Mouse (Mus musculus) kidney, embryonic 16.5 days (tissue): Measurements from ENCODE around the gene Hsd17b14. TPM values are rescaled to one million over a fixed set of nuclear protein-coding genes. Genes with fewer than 3 reads are reported as not detected.
A peak's percentile ranks its signal among the peaks of the same experiment; 100 is the strongest.
"Not testable (repeated sequence)": the region's sequence is repeated elsewhere in the genome, so short reads cannot be mapped to it uniquely, and the experiment has no call there.

Experiments
- ATAC-seq: fragments of 200-750 bp; cut with Nextera tagmentation; 2 replicates; pipeline ENCODE4 v1.8.0; 2017; ENCODE audit warnings: moderate TSS enrichment; ENCODE audit not compliant: low FRiP score, low TSS enrichment
- H3K27ac ChIP-seq: fragments of 300-500 bp; sonication (generic); 2 replicates; pipeline ENCODE4 v1.5.1; 2014; ENCODE audit warnings: low read length
- H3K27me3 ChIP-seq: fragments of 300-500 bp; sonication (generic); 2 replicates; pipeline ENCODE4 v1.6.1; 2014; ENCODE audit warnings: low read length, control low read depth, mixed read lengths; ENCODE audit not compliant: insufficient read depth
- H3K36me3 ChIP-seq: fragments of 300-500 bp; sonication (generic); 2 replicates; pipeline ENCODE4 v1.6.1; 2014; ENCODE audit warnings: low read length, control low read depth, mixed read lengths; ENCODE audit not compliant: insufficient read depth
- H3K4me1 ChIP-seq: fragments of 300-500 bp; sonication (generic); 2 replicates; pipeline ENCODE4 v1.6.1; 2014; ENCODE audit warnings: low read length, control low read depth, mixed read lengths; ENCODE audit not compliant: insufficient read depth
- H3K4me2 ChIP-seq: fragments of 300-500 bp; sonication (generic); replicated peaks from 2 replicates; pipeline ENCODE4 v1.6.1; 2014; ENCODE audit warnings: low read depth, low read length
- H3K4me3 ChIP-seq: fragments of 300-500 bp; sonication (generic); 2 replicates; pipeline ENCODE4 v1.5.1; 2014; ENCODE audit warnings: mild to moderate bottlenecking, low read length
- H3K9ac ChIP-seq: fragments of 300-500 bp; sonication (generic); replicated peaks from 2 replicates; pipeline ENCODE4 v1.6.1; 2014; ENCODE audit warnings: low read length
- H3K9me3 ChIP-seq: fragments of 300-500 bp; sonication (generic); 2 replicates; pipeline ENCODE4 v1.6.1; 2016; ENCODE audit warnings: low read length, control low read depth
- WGBS: fragments of 180-500 bp; shearing (Covaris S2); extraction: QIAGEN DNeasy Blood & Tissue Kit; methylation state at CpG from one replicate; pipeline ENCODE4 v1.1.7; 2014; 5-methylcytosine and 5-hydroxymethylcytosine counted together
- polyA plus RNA-seq: library from polyadenylated mRNA; unstranded; fragments of >200 nt; fragmentation: Nextera tagmentation; extraction: Ambion mirVana; gene quantifications from 2 replicates; pipeline ENCODE4 v1.2.1, GENCODE M21; 2015

Gene Hsd17b14
- polyA plus RNA-seq, 1 experiment from 2014 or later: 13.5 TPM

DNA sequence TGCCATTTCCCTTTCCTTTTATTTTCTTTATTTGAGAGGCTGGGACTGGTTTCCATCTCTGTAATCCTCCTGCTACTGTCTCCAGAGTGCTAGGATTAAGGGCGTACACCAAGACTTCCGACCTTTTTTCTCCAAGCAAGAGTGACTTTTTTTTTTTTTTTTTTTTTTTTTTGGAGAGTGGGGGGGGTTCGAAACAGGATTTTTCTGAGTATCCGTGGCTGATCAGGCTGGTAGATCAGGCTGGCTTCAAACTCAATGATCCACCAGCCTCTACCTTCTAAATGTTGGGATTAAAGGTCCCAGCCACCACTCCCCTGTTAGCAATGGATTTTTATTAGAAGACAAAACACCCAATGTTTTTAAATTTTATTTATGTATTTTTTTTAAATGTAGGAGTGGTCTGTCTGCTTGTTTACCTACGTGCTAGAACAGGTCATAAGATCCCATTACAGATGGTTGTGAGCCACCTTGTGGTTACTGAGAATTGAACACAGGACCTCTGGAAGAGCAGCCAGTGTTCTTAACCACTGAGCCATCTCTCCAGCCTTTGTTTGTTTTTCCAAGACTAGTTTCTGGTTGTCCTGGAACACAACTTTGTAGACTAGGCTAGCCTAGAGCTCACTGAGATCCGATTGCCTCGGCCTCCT lies 28.1 kb upstream of the Hsd17b14 start:
- Histone ChIP-seq H3K27ac (peak overlapping the region; percentile 85), H3K4me2 (peak overlapping the region; percentile 89), H3K9me3 (no peaks in the 10 kb centered on the region), H3K4me3 (peak overlapping the region; percentile 76), H3K9ac (peak overlapping the region; percentile 80), H3K27me3 (no peaks in the 10 kb centered on the region), H3K4me1 (peaks cover 52% of the 10 kb centered on the region), H3K36me3 (no peaks in the 10 kb centered on the region)
- WGBS: 21% methylated on average over 7 of the region's 7 CpGs
- no peak for ATAC-seq

DNA sequence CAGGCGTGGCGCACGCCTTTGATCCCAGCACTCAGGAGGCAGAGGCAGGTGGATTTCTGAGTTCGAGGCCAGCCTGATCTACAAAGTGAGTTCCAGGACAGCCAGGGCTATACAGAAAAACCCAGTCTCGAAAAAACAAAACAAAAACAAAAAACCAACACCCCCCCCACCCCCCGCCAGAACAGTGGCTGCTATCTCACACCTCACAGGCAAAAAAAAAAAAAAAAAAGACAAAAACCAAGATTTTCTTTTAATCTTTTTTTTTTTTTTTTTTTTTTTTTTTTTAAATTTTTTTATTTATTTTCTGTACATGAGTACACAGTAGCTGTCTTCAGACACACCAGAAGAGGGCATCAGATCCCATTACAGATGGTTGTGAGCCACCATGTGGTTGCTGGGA lies 27.5 kb upstream of the Hsd17b14 start:
- 91% methylated on average over 6 of the region's 6 CpGs for WGBS
- not testable (repeated sequence) for H3K9ac ChIP-seq, H3K4me3 ChIP-seq, H3K36me3 ChIP-seq, H3K27ac ChIP-seq, H3K27me3 ChIP-seq, ATAC-seq, H3K9me3 ChIP-seq
- 0 out of 2 replicates have a peak overlapping the region, but pooled peaks have one; percentile 89 for H3K4me2 ChIP-seq
- peaks cover 52% of the 10 kb centered on the region for H3K4me1 ChIP-seq

DNA sequence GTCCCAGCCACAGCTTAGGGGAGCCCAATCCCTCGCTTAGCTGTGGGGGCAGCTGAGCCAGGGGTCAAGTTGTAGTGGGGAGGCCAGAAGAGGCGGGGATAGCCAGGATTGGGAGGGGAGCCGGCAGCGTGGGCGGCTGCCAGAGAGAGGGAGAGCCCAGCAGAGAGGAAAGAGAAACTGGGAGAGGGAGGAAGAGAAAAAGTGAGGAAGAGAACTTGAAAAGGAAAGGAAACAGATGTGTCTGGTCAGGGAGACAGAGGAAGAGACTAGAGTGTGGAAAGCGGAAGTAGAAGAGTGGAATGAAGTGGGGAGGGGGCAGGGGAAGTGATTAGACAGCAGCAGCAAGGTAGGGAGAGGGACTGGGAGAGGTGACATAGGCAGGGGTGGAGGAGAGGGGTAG lies 25.2 kb upstream of the Hsd17b14 start:
- 5% methylated on average over 6 of the region's 6 CpGs for WGBS
- no peak overlapping the region for H3K4me3 ChIP-seq
- peaks cover 39% of the 10 kb centered on the region for H3K4me1 ChIP-seq
- H3K4me2 ChIP-seq: peak overlapping the region; percentile 33
- no peaks in the 10 kb centered on the region for H3K36me3 ChIP-seq
- ATAC-seq: no peak
- H3K9ac ChIP-seq: peak overlapping the region; percentile 50; the same call in 1 of the 2 replicates
- H3K9me3 ChIP-seq: no peaks in the 10 kb centered on the region
- H3K27me3 ChIP-seq: no peaks in the 10 kb centered on the region
- H3K27ac ChIP-seq: peak overlapping the region; percentile 71

DNA sequence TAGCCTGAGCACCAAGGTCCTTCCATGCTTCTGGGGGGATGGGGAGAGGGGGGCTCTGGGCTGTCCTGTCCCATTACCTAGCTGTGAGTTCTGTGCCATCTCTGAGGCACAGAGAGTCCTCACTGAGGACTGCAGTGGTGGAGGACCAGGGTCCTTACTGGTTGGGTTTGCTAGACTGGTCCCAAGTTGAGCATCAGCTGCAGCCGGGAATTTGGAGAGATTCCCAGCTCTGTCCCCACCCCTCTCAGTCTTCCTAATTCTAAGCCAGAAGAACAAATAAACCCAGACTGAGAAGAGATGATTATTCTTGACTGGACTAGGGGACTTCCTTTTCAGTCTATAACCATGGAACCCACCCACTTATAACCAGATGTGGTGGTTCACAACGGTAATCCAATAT lies 24.1 kb upstream of the Hsd17b14 start:
- Histone ChIP-seq H3K9ac (peak overlapping the region; percentile 45), H3K9me3 (no peaks in the 10 kb centered on the region), H3K4me3 (peak overlapping the region; percentile 16; the same call in 1 of the 2 replicates), H3K4me1 (peaks cover 28% of the 10 kb centered on the region), H3K27me3 (no peaks in the 10 kb centered on the region), H3K4me2 (peak overlapping the region; percentile 33), H3K36me3 (no peaks in the 10 kb centered on the region), H3K27ac (peak overlapping the region; percentile 43)
- no peak for ATAC-seq
- WGBS: 52% methylated on average over 2 of the region's 2 CpGs

DNA sequence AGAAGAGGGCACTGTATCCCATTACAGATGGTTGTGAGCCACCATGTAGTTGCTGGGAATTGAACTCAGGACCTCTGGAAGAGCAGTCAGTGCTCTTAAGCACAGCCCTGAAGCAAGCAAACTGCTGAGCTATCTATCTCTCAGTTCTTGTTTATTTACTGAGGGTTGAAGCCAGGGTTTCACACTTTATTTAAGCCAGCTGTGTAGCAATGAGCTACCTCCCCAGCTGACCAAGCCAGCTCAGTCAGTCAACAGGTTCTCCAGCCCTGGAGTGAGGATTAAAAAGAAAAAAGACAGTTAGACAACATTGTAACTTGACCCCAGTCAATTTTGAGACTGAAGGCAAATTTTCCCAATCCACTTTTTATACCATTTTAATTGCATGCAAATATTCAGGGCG lies 19.0 kb upstream of the Hsd17b14 start:
- H3K4me2 ChIP-seq: no peak overlapping the region
- H3K4me3 ChIP-seq: no peak overlapping the region
- no peaks in the 10 kb centered on the region for H3K36me3 ChIP-seq
- H3K9ac ChIP-seq: no peak overlapping the region
- ATAC-seq: no peak
- no peaks in the 10 kb centered on the region for H3K27me3 ChIP-seq
- H3K27ac ChIP-seq: no peak overlapping the region
- H3K4me1 ChIP-seq: peaks cover 11% of the 10 kb centered on the region
- WGBS: 81% methylated on average over 1 of the region's 1 CpGs
- no peaks in the 10 kb centered on the region for H3K9me3 ChIP-seq

DNA sequence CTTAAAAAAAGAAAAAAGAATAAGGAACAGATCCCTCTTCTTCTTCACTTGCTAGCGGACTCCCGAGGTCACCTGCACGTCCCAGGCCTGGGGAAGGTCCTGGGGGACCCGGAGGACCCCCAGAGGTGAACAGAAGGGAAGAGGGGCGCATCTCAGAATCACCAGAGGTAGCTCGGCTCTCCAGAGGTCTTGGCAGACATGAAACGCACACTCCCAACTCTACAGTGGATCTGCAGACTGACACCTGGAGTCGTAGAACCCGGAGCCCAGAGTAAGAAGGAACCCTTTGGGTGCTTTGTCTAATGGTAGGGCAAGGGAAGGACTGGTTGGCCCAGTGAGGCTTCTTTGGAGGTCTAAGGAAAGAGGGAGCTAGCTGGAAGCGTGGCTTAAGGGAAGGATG lies 17.1 kb upstream of the Hsd17b14 start:
- no peaks in the 10 kb centered on the region for H3K27me3 ChIP-seq
- peak overlapping the region; percentile 61 for H3K4me3 ChIP-seq
- H3K4me2 ChIP-seq: peak overlapping the region; percentile 83
- H3K9me3 ChIP-seq: no peaks in the 10 kb centered on the region
- H3K36me3 ChIP-seq: no peaks in the 10 kb centered on the region
- ATAC-seq: no peak
- H3K27ac ChIP-seq: peak overlapping the region; percentile 43; the same call in 1 of the 2 replicates
- H3K9ac ChIP-seq: peak overlapping the region; percentile 68
- H3K4me1 ChIP-seq: peaks cover 7% of the 10 kb centered on the region
- WGBS: 86% methylated on average over 10 of the region's 10 CpGs

DNA sequence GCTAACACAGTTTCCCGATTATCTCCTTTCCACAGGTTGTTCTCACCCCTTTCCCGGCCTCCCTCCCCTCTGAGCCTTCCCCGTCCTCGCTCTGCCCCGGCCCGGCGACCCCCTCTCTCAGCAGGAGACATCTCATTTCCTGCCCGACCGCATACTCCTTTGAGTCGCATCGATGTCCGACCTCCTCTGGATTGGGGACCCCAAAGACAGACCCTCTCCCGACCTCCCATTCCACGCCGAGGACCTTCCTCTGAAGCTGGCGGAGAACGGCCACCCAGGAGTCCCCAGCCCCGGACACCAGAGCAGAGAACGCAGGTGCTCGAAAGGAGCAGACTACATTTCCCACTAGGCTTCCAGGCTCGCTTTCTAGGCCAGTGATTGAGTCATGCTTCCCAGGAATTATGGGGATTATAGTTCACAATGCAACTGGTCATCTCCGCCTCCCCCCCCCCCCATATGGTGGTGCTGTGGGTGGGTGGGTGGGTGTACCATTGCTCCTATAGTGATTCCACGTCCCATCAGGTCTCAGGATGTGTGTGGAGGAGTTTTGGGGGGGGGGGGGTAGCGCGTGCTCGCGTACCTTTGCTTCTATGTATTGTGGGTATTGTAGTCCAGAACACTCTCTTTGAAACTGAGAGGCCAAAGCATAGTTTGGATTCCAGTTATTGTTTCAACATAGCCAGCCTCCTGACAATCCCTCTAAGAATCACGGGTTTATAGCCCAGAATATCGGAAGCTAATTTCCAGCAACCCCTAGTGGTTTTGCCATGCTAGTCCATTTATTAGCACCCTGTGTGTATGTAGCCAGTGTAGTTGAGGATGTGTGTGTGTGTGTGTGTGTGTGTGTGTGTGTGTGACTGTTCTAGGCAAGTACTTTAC lies 16.3 kb upstream of the Hsd17b14 start:
- ATAC-seq: peak; percentile 78
- H3K9ac ChIP-seq: peak overlapping the region; percentile 68
- H3K4me3 ChIP-seq: peak overlapping the region; percentile 61
- no peaks in the 10 kb centered on the region for H3K36me3 ChIP-seq
- H3K27me3 ChIP-seq: no peaks in the 10 kb centered on the region
- peak overlapping the region; percentile 83 for H3K4me2 ChIP-seq
- H3K9me3 ChIP-seq: no peaks in the 10 kb centered on the region
- peaks cover 7% of the 10 kb centered on the region for H3K4me1 ChIP-seq
- peak overlapping the region; percentile 43; the same call in 1 of the 2 replicates for H3K27ac ChIP-seq
- 2% methylated on average over 29 of the region's 29 CpGs for WGBS

DNA sequence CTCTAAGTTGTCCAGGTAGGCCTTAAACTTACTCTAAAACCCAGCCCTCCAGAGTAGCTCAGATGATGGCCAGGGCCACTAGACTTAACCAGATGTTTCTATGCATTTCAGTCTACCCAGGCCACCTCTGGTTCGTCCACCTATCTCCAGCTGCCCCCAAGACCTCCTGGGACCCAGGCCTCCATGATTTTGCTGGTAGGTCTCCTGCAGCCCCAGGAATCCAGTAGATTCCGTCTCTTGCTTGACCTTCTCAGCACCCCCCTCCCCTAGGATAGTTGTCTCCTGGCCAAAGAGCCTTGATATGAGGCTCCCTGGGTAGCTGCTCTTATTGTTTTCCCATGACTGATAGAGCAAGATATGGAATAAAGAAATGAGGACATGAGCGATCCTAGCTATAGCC lies 15.6 kb upstream of the Hsd17b14 start:
- no peak overlapping the region for H3K4me3 ChIP-seq
- 79% methylated on average over 3 of the region's 3 CpGs for WGBS
- peaks cover 7% of the 10 kb centered on the region for H3K4me1 ChIP-seq
- no peak for ATAC-seq
- no peaks in the 10 kb centered on the region for H3K9me3 ChIP-seq
- no peak overlapping the region for H3K27ac ChIP-seq
- H3K27me3 ChIP-seq: no peaks in the 10 kb centered on the region
- H3K9ac ChIP-seq: no peak overlapping the region
- no peaks in the 10 kb centered on the region for H3K36me3 ChIP-seq
- H3K4me2 ChIP-seq: no peak overlapping the region

DNA sequence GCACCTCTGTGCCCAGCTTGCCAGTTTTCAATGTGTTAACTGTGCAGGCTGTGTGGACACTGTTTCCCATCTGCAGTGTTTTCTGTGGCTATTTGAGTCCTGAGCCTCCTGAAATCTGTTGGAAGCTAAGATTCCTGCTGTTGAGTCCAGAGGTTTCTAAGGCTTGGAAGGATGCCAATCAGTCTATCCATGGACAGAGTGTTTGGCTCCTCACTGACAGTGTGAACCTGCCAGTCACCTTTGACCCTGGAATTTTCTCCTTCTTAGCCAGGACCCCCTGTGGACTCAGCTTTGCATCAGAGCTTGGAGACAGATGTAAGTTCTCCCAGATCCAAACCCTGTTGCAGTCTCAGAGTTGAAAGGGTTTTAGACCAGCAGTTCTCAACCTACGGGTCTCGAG lies 14.5 kb upstream of the Hsd17b14 start:
- 44% methylated on average over 2 of the region's 2 CpGs for WGBS
- peaks cover 4% of the 10 kb centered on the region; the same call in 1 of the 2 replicates for H3K9me3 ChIP-seq
- no peak overlapping the region for H3K4me3 ChIP-seq
- no peaks in the 10 kb centered on the region for H3K27me3 ChIP-seq
- H3K9ac ChIP-seq: no peak overlapping the region
- no peak overlapping the region for H3K4me2 ChIP-seq
- ATAC-seq: no peak
- peaks cover 7% of the 10 kb centered on the region for H3K4me1 ChIP-seq
- H3K36me3 ChIP-seq: no peaks in the 10 kb centered on the region
- H3K27ac ChIP-seq: no peak overlapping the region

DNA sequence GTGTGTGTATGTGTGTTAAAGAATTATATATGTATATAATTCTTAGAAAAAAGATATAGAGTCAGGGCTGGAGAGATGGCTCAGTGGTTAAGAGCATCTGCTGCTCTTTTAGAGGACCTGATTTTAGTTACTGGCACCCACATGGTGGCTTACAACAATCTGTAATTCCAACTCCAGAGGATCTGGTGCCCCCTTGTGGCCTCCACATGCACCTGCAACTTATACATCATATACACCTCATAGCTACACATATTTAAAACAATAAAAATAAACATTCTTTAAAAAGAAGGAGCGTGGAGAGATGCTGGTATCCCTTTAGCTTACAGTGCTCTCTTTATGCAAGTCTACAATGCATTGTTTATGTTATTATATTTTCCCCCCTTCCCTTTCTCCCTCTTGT lies 10.2 kb upstream of the Hsd17b14 start:
- WGBS: 97% methylated on average over 1 of the region's 1 CpGs
- Histone ChIP-seq H3K9me3 (peaks cover 4% of the 10 kb centered on the region; the same call in 1 of the 2 replicates), H3K36me3 (no peaks in the 10 kb centered on the region), H3K4me2 (no peak overlapping the region), H3K4me1 (no peaks in the 10 kb centered on the region), H3K4me3 (no peak overlapping the region), H3K27me3 (no peaks in the 10 kb centered on the region), H3K9ac (no peak overlapping the region), H3K27ac (no peak overlapping the region)
- no peak for ATAC-seq
